Mouse (Mus musculus) hindbrain, embryonic 14.5 days (tissue): ENCODE data around the gene Tiam1. TPM values are rescaled to one million over a fixed set of nuclear protein-coding genes. Genes with fewer than 3 reads are reported as not detected.

Source experiments
- ATAC-seq: fragments of 200-750 bp; cut with Nextera tagmentation; 2 replicates; pipeline ENCODE4 v1.8.0; 2017; ENCODE audit warnings: moderate number of reproducible peaks, mild to moderate bottlenecking, moderate TSS enrichment, moderate library complexity; ENCODE audit not compliant: low FRiP score
- DNase-seq: peaks from one replicate; pipeline ENCODE4 v3.0.0-alpha.2; 2015; ENCODE audit warnings: low spot score
- H3K27ac ChIP-seq: fragments of 300-500 bp; sonication (generic); 2 replicates; pipeline ENCODE4 v1.5.1; 2014; ENCODE audit warnings: mild to moderate bottlenecking, moderate library complexity
- H3K27me3 ChIP-seq: fragments of 300-500 bp; sonication (generic); 2 replicates; pipeline ENCODE4 v1.6.1; 2014; ENCODE audit warnings: mild to moderate bottlenecking, low read length, mixed read lengths; ENCODE audit not compliant: control insufficient read depth, insufficient read depth
- H3K36me3 ChIP-seq: fragments of 300-500 bp; sonication (generic); replicated peaks from 2 replicates; pipeline ENCODE4 v1.6.1; 2014; ENCODE audit not compliant: control insufficient read depth, insufficient read depth
- H3K4me1 ChIP-seq: fragments of 300-500 bp; sonication (generic); replicated peaks from 2 replicates; pipeline ENCODE4 v1.6.1; 2014; ENCODE audit warnings: antibody characterized with exemption, low read length, mixed read lengths; ENCODE audit not compliant: control insufficient read depth, insufficient read depth
- H3K4me2 ChIP-seq: fragments of 300-500 bp; sonication (generic); replicated peaks from 2 replicates; pipeline ENCODE4 v1.6.1; 2014; ENCODE audit warnings: mild to moderate bottlenecking, moderate library complexity
- H3K4me3 ChIP-seq: fragments of 300-500 bp; sonication (generic); replicated peaks from 2 replicates; pipeline ENCODE4 v1.5.1; 2014; ENCODE audit warnings: mild to moderate bottlenecking, low read length
- H3K9ac ChIP-seq: fragments of 300-500 bp; sonication (generic); 2 replicates; pipeline ENCODE4 v1.6.1; 2014
- H3K9me3 ChIP-seq: fragments of 300-500 bp; sonication (generic); 2 replicates; pipeline ENCODE4 v1.6.1; 2016; ENCODE audit warnings: low read length; ENCODE audit not compliant: control insufficient read depth
- WGBS: fragments of 180-500 bp; shearing (Covaris S2); extraction: QIAGEN DNeasy Blood & Tissue Kit; methylation state at CpG from one replicate; pipeline ENCODE4 v1.1.7; 2014; 5-methylcytosine and 5-hydroxymethylcytosine counted together
- polyA plus RNA-seq: library from polyadenylated mRNA; unstranded; fragments of >200 nt; fragmentation: Nextera tagmentation; extraction: Ambion mirVana; gene quantifications from 2 replicates; pipeline ENCODE4 v1.2.1, GENCODE M21; 2014

Tiam1 gene
- polyA plus RNA-seq, 1 experiment from 2014 or later: 27.2 TPM

DNA sequence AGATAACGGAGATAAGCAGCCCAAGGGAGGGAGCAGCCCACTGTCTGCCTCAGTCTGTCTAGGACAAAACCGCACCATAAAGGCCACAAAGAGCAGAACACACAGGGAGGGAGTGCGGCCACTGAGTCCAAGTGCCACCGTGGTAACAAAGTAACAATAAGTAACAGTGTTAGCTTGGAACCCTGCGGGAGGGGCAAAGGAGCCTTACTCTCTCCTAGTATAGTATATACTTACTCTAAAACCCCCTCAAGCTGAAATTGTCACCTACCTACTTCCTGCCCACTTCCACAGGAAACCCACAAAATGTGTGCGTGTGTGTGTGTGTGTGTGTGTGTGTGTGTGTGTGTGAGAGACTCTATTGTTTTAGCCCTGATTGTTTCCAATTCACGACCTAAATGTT, 205.3 kb downstream of the Tiam1 start:
- Histone ChIP-seq H3K36me3 (no peaks in the 10 kb centered on the region), H3K27ac (no peak overlapping the region), H3K9ac (no peak overlapping the region), H3K4me2 (no peak overlapping the region), H3K4me3 (no peak overlapping the region), H3K27me3 (no peaks in the 10 kb centered on the region), H3K4me1 (peaks cover 9% of the 10 kb centered on the region), H3K9me3 (no peaks in the 10 kb centered on the region)
- 31% methylated on average over 7 of the region's 7 CpGs for WGBS
- DNase-seq (no peak), ATAC-seq (no peak)

DNA sequence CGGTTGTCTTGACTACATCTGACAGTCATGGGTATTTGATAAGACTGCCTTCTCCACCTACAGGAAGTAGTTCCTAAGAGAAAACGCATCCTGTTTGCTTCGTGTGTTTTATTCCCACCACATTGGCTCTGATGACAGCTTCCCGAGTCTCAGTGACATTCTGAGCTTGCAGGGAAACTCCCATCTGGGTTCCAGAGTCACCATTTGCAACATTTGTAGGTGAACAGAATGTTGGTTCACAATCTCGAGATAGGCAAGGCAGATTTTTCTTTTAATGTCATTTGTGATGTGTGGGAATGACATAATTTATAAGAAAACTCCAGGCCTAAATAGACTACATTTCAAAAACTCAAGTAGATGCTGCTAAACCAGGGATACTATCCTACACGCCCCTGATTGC, 207.0 kb downstream of the Tiam1 start:
- Histone ChIP-seq H3K9ac (no peak overlapping the region), H3K27ac (no peak overlapping the region), H3K4me1 (no peaks in the 10 kb centered on the region), H3K9me3 (no peaks in the 10 kb centered on the region), H3K4me3 (no peak overlapping the region), H3K27me3 (no peaks in the 10 kb centered on the region), H3K4me2 (no peak overlapping the region), H3K36me3 (no peaks in the 10 kb centered on the region)
- WGBS: 78% methylated on average over 6 of the region's 6 CpGs
- DNase-seq (no peak), ATAC-seq (no peak)

DNA sequence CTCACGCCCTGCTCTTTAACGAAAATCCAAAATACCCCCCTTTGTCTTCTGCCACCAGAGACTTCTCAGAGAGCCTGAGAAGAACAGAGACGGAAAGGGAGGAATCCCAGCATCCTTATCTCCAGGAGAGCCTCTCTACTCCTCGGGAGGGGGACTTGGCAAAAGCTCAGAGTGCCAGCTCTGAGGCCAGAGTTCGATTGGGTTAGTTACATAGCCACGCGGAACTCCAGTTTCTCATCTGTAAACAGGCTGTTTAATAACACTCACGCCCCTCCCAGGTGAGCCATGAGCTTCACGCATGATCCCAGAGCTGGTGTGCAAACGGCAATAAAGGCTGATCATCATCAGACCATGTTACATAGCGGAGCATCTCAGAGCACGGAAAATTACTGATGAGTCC, 208.2 kb downstream of the Tiam1 start:
- Histone ChIP-seq H3K4me1 (no peaks in the 10 kb centered on the region), H3K4me3 (no peak overlapping the region), H3K27ac (no peak overlapping the region), H3K27me3 (no peaks in the 10 kb centered on the region), H3K9me3 (no peaks in the 10 kb centered on the region), H3K9ac (no peak overlapping the region), H3K36me3 (no peaks in the 10 kb centered on the region), H3K4me2 (no peak overlapping the region)
- 78% methylated on average over 12 of the region's 12 CpGs for WGBS
- DNase-seq (no peak), ATAC-seq (no peak)

DNA sequence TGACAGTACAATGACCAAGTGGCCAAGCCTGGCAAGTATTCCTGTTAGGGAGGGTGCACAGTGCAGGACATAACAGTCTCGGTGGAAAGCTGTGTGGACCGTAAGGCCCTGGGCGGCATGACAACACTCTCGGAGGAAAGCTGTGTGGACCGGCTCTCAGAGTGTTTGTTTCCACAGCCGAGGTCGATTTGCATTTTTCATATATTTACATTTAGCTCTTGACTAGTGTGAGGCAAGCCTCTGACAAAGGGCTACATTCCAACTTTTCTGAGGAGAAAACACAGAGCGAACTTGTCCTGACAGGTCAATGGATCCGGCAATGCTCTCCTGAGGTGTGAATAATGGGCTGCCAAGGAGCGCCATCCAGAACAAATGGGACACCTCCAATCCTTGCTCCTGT, 209.0 kb downstream of the Tiam1 start:
- ATAC-seq (no peak), DNase-seq (no peak)
- H3K27me3 ChIP-seq: no peaks in the 10 kb centered on the region
- no peak overlapping the region for H3K4me3 ChIP-seq
- no peak overlapping the region for H3K27ac ChIP-seq
- H3K4me1 ChIP-seq: no peaks in the 10 kb centered on the region
- H3K9me3 ChIP-seq: no peaks in the 10 kb centered on the region
- H3K36me3 ChIP-seq: no peaks in the 10 kb centered on the region
- no peak overlapping the region for H3K9ac ChIP-seq
- WGBS: 42% methylated on average over 10 of the region's 10 CpGs
- no peak overlapping the region for H3K4me2 ChIP-seq

DNA sequence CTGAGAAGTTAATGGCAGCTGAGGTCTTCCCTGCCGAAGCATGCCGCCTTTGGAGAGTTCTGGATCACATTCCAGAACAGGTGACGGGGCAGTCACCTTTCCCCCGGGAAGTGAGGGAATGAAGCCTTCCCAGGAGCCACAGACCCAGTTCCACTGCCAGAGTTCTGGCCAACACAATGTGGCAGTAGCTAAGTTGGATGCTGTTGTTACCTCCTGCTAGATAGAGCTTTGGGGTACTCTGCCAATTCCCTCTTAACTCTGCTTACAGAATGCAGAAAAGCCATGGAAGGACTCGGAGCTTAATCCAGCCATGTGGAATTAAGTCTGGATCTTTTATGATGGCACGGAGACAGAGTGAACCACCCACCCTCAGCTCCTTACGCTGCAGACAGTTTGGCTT, 209.6 kb downstream of the Tiam1 start:
- Histone ChIP-seq H3K9me3 (no peaks in the 10 kb centered on the region), H3K27ac (no peak overlapping the region), H3K9ac (no peak overlapping the region), H3K36me3 (no peaks in the 10 kb centered on the region), H3K4me3 (no peak overlapping the region), H3K27me3 (no peaks in the 10 kb centered on the region), H3K4me1 (no peaks in the 10 kb centered on the region), H3K4me2 (no peak overlapping the region)
- 77% methylated on average over 7 of the region's 7 CpGs for WGBS
- ATAC-seq (no peak), DNase-seq (no peak)

DNA sequence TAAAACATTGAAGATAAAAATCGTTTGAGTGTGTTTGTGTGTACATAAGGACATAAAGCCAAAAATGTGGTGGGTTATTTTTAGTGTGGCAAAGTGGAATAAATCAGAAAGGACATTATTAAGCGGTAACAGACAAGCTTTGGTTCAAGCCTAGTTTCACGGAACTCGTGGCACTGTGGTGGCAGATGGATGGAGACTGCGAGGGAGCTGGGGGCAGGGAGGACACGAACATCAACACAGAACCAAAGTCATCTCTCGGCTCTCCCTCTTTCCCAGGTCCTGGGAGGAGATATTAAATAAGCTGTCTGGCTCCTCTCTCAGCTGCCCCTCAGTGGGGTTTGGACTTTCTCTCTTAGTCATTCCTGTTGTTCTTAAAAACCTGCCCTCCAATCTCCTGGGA, 215.0 kb downstream of the Tiam1 start:
- ATAC-seq (no peak), DNase-seq (no peak)
- Histone ChIP-seq H3K4me3 (no peak overlapping the region), H3K4me1 (peaks cover 12% of the 10 kb centered on the region), H3K9ac (no peak overlapping the region), H3K27ac (no peak overlapping the region), H3K36me3 (no peaks in the 10 kb centered on the region), H3K27me3 (no peaks in the 10 kb centered on the region), H3K4me2 (no peak overlapping the region), H3K9me3 (no peaks in the 10 kb centered on the region)
- 79% methylated on average over 7 of the region's 7 CpGs for WGBS

DNA sequence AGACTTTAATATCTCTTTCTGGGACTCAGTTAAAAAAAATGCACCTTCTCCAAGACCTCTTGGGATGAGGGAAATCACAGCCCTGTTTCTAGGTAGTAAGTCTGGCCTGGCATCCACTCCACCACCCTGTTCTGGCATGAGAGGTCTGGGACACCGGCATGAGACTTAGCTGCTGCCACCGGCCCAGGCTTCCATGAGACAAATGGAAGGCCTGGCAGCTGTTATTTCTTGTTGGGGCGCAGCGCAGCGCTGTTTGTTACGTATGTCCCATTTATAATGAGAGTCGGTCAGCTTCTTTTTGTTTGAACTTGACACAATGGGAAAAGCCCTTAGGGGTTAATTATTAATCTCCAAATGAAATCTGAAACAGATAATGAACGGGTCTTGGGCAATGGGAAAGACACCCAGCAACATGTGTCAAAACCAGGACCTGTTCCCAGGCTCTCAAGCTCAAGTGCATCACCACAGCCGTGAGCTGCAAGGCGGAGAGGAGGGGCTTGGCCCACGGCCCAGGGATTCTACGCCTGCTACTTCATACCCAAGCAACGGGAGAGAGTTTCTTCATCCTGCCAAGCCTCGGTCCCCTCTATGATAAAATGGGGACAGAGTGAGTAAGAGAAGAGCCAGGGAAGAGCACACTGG, 219.2 kb downstream of the Tiam1 start:
- no peak overlapping the region for H3K9ac ChIP-seq
- H3K36me3 ChIP-seq: no peaks in the 10 kb centered on the region
- peaks cover 12% of the 10 kb centered on the region for H3K4me1 ChIP-seq
- H3K27ac ChIP-seq: 0 out of 2 replicates have a peak overlapping the region, but pooled peaks have one; percentile 21
- H3K4me2 ChIP-seq: 0 out of 2 replicates have a peak overlapping the region, but pooled peaks have one; percentile 3
- no peak overlapping the region for H3K4me3 ChIP-seq
- 28% methylated on average over 14 of the region's 14 CpGs for WGBS
- peak; percentile 69 for DNase-seq
- no peaks in the 10 kb centered on the region for H3K9me3 ChIP-seq
- ATAC-seq: peak; percentile 75; the same call in 1 of the 2 replicates
- H3K27me3 ChIP-seq: no peaks in the 10 kb centered on the region

DNA sequence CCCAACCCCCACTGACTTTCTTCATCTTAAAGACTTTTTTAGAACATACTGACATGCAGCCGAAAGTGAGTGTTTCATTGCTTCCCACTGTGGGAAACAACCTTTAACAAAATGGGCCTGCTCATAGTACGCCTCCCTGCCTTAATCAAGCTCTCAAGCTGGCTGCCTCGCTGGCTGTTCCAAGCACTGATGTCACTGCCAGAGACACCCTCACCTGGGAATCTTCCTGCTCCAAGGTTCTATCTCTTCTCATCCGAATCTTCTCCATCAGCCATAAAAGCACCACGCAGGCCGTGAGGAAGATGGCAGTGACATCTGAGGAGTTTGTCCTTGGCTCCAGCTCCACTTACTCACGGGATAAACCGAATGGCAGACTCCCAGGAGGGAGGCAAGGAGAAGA, 220.3 kb downstream of the Tiam1 start:
- Histone ChIP-seq H3K4me2 (no peak overlapping the region), H3K27ac (no peak overlapping the region), H3K9me3 (no peaks in the 10 kb centered on the region), H3K9ac (no peak overlapping the region), H3K4me3 (no peak overlapping the region), H3K36me3 (no peaks in the 10 kb centered on the region), H3K27me3 (no peaks in the 10 kb centered on the region), H3K4me1 (peaks cover 12% of the 10 kb centered on the region)
- DNase-seq (no peak), ATAC-seq (no peak)
- 82% methylated on average over 8 of the region's 8 CpGs for WGBS

DNA sequence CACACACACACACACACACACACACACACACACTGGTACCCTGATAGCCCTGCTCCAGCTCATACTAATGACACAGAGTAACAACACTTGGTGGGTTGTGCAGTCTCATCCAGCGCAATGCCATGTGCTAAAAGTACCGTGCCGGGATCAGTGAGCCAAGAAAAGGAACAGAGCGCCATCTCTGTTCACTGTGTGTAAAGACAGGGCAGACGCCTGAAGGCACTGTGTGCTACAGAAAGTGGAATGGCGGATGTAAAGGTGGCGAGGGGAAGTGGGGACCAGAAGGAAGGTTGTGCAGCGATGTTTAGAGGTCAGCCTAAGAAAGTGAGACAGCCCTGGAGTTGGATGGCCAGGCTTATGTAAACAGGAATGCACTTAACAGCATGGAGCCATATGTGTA, 221.1 kb downstream of the Tiam1 start:
- 88% methylated on average over 8 of the region's 8 CpGs for WGBS
- Histone ChIP-seq H3K27ac (no peak overlapping the region), H3K4me2 (no peak overlapping the region), H3K4me3 (no peak overlapping the region), H3K9me3 (no peaks in the 10 kb centered on the region), H3K36me3 (no peaks in the 10 kb centered on the region), H3K4me1 (peaks cover 12% of the 10 kb centered on the region), H3K27me3 (no peaks in the 10 kb centered on the region), H3K9ac (no peak overlapping the region)
- no peak for ATAC-seq
- no peak for DNase-seq

DNA sequence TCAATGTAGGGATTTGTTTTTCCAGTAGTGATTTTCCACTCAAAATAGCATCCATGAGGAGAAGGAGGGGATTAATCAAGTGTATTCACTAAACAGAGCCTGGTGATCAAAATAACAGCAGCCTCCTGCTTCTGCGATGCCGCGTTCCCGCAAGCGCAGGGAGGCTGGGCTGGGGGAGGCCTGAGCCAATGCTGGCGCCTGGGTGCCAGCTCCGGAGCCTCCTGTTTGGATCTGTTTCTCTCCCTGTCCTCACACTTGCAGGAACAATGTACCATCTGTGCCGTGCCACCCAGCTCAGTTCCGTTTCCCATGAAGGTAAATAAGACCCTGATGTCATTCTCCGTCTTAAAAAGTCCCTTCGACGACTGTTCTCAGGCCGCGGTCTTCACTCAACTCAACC, 222.2 kb downstream of the Tiam1 start:
- Histone ChIP-seq H3K27ac (no peak overlapping the region), H3K9me3 (no peaks in the 10 kb centered on the region)

More for the DNA sequence above, 222.2 kb downstream of the Tiam1 start:
- no peak overlapping the region for H3K4me2 ChIP-seq
- no peak overlapping the region for H3K4me3 ChIP-seq
- ATAC-seq (no peak), DNase-seq (no peak)
- 84% methylated on average over 14 of the region's 14 CpGs for WGBS
- H3K27me3 ChIP-seq: no peaks in the 10 kb centered on the region
- H3K36me3 ChIP-seq: no peaks in the 10 kb centered on the region
- H3K4me1 ChIP-seq: peaks cover 12% of the 10 kb centered on the region
- no peak overlapping the region for H3K9ac ChIP-seq
